Mouse (Mus musculus): Measurements from ENCODE around the gene Rrbp1. TPM values are rescaled to one million over a fixed set of nuclear protein-coding genes. Genes with fewer than 3 reads are reported as not detected.

Rrbp1 gene
- polyA plus RNA-seq, 1 experiment from 2014 or later = 79.4 TPM

DNA sequence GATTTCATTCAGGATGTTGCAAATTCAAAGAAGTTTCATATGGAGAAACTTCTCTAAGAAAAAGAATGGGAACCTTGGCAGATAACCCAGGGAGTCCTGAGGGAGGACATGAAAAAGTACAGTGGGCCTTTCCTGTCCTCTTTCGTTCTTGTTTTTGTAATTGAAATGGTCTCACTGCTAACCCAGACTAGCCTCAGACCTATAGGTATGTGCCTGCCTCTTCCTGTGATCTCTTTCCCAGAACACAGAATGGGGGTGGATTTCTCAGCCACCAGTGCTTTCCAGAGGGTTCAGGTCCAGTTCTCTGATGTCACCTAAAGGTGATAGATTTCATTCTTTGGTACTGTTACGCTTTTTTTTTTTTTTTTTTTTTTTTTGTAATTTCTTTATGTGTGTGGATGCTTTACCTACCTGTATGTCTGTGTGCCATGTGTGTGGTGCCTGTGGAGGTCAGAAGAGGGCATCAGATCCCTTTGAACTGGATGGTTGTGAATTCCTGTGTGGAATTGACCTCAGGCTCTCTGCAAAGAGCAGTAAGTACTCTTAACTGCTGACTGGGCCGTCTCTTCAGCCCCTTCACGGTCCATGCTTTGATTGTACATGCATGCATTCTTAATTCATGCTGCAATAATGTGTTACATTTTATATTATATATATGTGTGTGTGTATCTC lies 92.1 kb downstream of the Rrbp1 start:
- Histone ChIP-seq H3K9ac (replicated peaks; ENCODE audit: low read depth) (no peak overlapping the region), H3K4me1 (ENCODE audit: insufficient read depth, low read depth, low read length) (peaks cover 11% of the 10 kb centered on the region), H3K4me3 (ENCODE audit: low read depth, low read length) (no peak overlapping the region), H3K36me3 (ENCODE audit: insufficient read depth, low read length) (no peaks in the 10 kb centered on the region), H3K4me2 (replicated peaks; ENCODE audit: low read depth, low read length) (peak overlapping the region; percentile 32; the same call in 1 of the 2 replicates), H3K9me3 (ENCODE audit: low read length) (no peaks in the 10 kb centered on the region), H3K27me3 (replicated peaks; ENCODE audit: insufficient read depth, low read length) (no peaks in the 10 kb centered on the region), H3K27ac (ENCODE audit: low read length) (peak overlapping the region; percentile 8; the same call in 1 of the 2 replicates)
- no peak for DNase-seq (ENCODE audit: low spot score)
- TF ChIP-seq EP300 (IDR thresholded peaks at IDR 0.05) (no peak), CTCF (IDR thresholded peaks at IDR 0.05) (peak; percentile 44)
- WGBS = 42% methylated on average over 4 of the region's 4 CpGs
- no peak for ATAC-seq

DNA sequence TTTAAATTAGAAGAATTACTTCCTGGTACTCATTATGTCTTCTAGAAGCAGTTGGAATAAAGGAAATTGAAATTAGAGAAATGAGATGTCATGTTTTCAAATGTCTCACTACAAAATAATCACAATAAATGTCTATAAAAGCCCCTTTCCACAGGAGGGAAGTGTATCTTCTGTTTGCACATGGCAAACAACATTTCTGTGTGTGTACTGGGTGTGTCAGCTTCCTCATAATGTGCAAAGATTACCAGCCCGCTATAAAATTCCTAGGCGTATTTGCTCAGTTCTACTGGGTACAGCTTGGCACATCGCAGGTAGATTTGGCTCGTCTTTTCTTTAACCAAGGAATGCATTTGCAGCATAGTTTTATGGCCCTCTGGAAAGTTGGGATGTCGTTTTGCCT lies 93.4 kb downstream of the Rrbp1 start:
- Histone ChIP-seq H3K36me3 (ENCODE audit: insufficient read depth, low read length) (no peaks in the 10 kb centered on the region), H3K4me1 (ENCODE audit: insufficient read depth, low read depth, low read length) (peaks cover 9% of the 10 kb centered on the region), H3K9ac (replicated peaks; ENCODE audit: low read depth) (no peak overlapping the region), H3K4me3 (ENCODE audit: low read depth, low read length) (peak overlapping the region; percentile 87; the same call in 1 of the 2 replicates), H3K9me3 (ENCODE audit: low read length) (no peaks in the 10 kb centered on the region), H3K27ac (ENCODE audit: low read length) (peak overlapping the region; percentile 47; the same call in 1 of the 2 replicates), H3K4me2 (replicated peaks; ENCODE audit: low read depth, low read length) (peak overlapping the region; percentile 59), H3K27me3 (replicated peaks; ENCODE audit: insufficient read depth, low read length) (no peaks in the 10 kb centered on the region)
- ATAC-seq (no peak), DNase-seq (ENCODE audit: low spot score) (peak; percentile 80)
- 54% methylated on average over 5 of the region's 5 CpGs for WGBS
- TF ChIP-seq CTCF (IDR thresholded peaks at IDR 0.05) (no peak), EP300 (IDR thresholded peaks at IDR 0.05) (no peak)

GRCm38 (mm10) chr2:143916229-143916628 lies 94.8 kb downstream of the Rrbp1 start:
- WGBS = 3% methylated on average over 5 of the region's 5 CpGs
- TF ChIP-seq EP300 (IDR thresholded peaks at IDR 0.05) (0 out of 2 replicates have a peak, but pooled peaks have one; percentile 4), CTCF (IDR thresholded peaks at IDR 0.05) (no peak)
- no peaks in the 10 kb centered on the region for H3K36me3 ChIP-seq (ENCODE audit: insufficient read depth, low read length)
- H3K27ac ChIP-seq (ENCODE audit: low read length) = peak overlapping the region; percentile 99
- ATAC-seq (no peak), DNase-seq (ENCODE audit: low spot score) (peak; percentile 62)
- H3K9me3 ChIP-seq (ENCODE audit: low read length) = no peaks in the 10 kb centered on the region
- H3K27me3 ChIP-seq (replicated peaks; ENCODE audit: insufficient read depth, low read length) = no peaks in the 10 kb centered on the region
- peak overlapping the region; percentile 99 for H3K9ac ChIP-seq (replicated peaks; ENCODE audit: low read depth)
- H3K4me1 ChIP-seq (ENCODE audit: insufficient read depth, low read depth, low read length) = peaks cover 9% of the 10 kb centered on the region
- peak overlapping the region; percentile 59 for H3K4me2 ChIP-seq (replicated peaks; ENCODE audit: low read depth, low read length)
- H3K4me3 ChIP-seq (ENCODE audit: low read depth, low read length) = peak overlapping the region; percentile 87

GRCm38 (mm10) chr2:143915600-143916135 lies 95.4 kb downstream of the Rrbp1 start:
- Histone ChIP-seq H3K4me3 (ENCODE audit: low read depth, low read length) (peak overlapping the region; percentile 87), H3K27me3 (replicated peaks; ENCODE audit: insufficient read depth, low read length) (no peaks in the 10 kb centered on the region), H3K27ac (ENCODE audit: low read length) (peak overlapping the region; percentile 99), H3K4me2 (replicated peaks; ENCODE audit: low read depth, low read length) (peak overlapping the region; percentile 59), H3K36me3 (ENCODE audit: insufficient read depth, low read length) (no peaks in the 10 kb centered on the region), H3K9ac (replicated peaks; ENCODE audit: low read depth) (peak overlapping the region; percentile 99), H3K9me3 (ENCODE audit: low read length) (no peaks in the 10 kb centered on the region), H3K4me1 (ENCODE audit: insufficient read depth, low read depth, low read length) (peaks cover 9% of the 10 kb centered on the region)
- under 1% methylated on average over 32 of the region's 32 CpGs for WGBS
- TF ChIP-seq CTCF (IDR thresholded peaks at IDR 0.05) = peak; percentile 15
- peak; percentile 41 for TF ChIP-seq EP300 (IDR thresholded peaks at IDR 0.05)
- DNase-seq (ENCODE audit: low spot score) (peak; percentile 82), ATAC-seq (peak; percentile 9)

- under 1% methylated on average over 66 of the region's 71 CpGs for WGBS
- H3K4me1 ChIP-seq (ENCODE audit: insufficient read depth, low read depth, low read length) = peaks cover 9% of the 10 kb centered on the region
- peak; percentile 98 for DNase-seq (ENCODE audit: low spot score)
These were observed 96.1 kb downstream of the Rrbp1 start, which contains the start of gene Dstn for GRCm38 (mm10) chr2:143914760-143915599. Gene Dstn (plus strand): TSS chr2:143915320.

GRCm38 (mm10) chr2:143914221-143914620 lies 96.8 kb downstream of the Rrbp1 start:
- Histone ChIP-seq H3K27me3 (replicated peaks; ENCODE audit: insufficient read depth, low read length) (no peaks in the 10 kb centered on the region), H3K4me1 (ENCODE audit: insufficient read depth, low read depth, low read length) (0 out of 2 replicates have a peak, but pooled peaks cover 5% of the 10 kb centered on the region), H3K4me2 (replicated peaks; ENCODE audit: low read depth, low read length) (peak overlapping the region; percentile 59), H3K36me3 (ENCODE audit: insufficient read depth, low read length) (no peaks in the 10 kb centered on the region), H3K9ac (replicated peaks; ENCODE audit: low read depth) (peak overlapping the region; percentile 99), H3K4me3 (ENCODE audit: low read depth, low read length) (peak overlapping the region; percentile 87), H3K27ac (ENCODE audit: low read length) (peak overlapping the region; percentile 99), H3K9me3 (ENCODE audit: low read length) (no peaks in the 10 kb centered on the region)
- 6% methylated on average over 10 of the region's 10 CpGs for WGBS
- TF ChIP-seq EP300 (IDR thresholded peaks at IDR 0.05) (no peak), CTCF (IDR thresholded peaks at IDR 0.05) (no peak)
- ATAC-seq = no peak
- DNase-seq (ENCODE audit: low spot score) = no peak

More at GRCm38 (mm10) chr2:143914760-143915599, 96.1 kb downstream of the Rrbp1 start, which contains the start of gene Dstn:
- Histone ChIP-seq H3K27me3 (replicated peaks; ENCODE audit: insufficient read depth, low read length) (no peaks in the 10 kb centered on the region), H3K9me3 (ENCODE audit: low read length) (no peaks in the 10 kb centered on the region), H3K4me3 (ENCODE audit: low read depth, low read length) (peak within 1 kb of the TSS; percentile 87), H3K4me2 (replicated peaks; ENCODE audit: low read depth, low read length) (peak within 1 kb of the TSS; percentile 59), H3K36me3 (ENCODE audit: insufficient read depth, low read length) (no peaks in the 10 kb centered on the region), H3K27ac (ENCODE audit: low read length) (peak within 1 kb of the TSS; percentile 99), H3K9ac (replicated peaks; ENCODE audit: low read depth) (peak within 1 kb of the TSS; percentile 99)
- ATAC-seq = peak; percentile 96
- no peak for TF ChIP-seq CTCF (IDR thresholded peaks at IDR 0.05)
- TF ChIP-seq EP300 (IDR thresholded peaks at IDR 0.05) = peak; percentile 47; the same call in 1 of the 2 replicates
